Mouse (Mus musculus) heart, postnatal 0 days (tissue): Measurements from ENCODE around the gene Nup98.

Experiments
- CTCF ChIP-seq: IDR thresholded peaks from 2 replicates; pipeline ENCODE4 v1.5.1; 2016; ENCODE audit warnings: antibody characterized with exemption, control low read depth, low read depth
- EP300 ChIP-seq: IDR thresholded peaks from 2 replicates; pipeline ENCODE4 v1.6.1; 2016; ENCODE audit warnings: antibody characterized with exemption, low read depth

GRCm38 (mm10) chr7:102253631-102254030, 43.7 kb upstream of the Nup98 start:
- TF ChIP-seq CTCF (no peak), EP300 (no peak)
